Mouse (Mus musculus): Measurements from ENCODE around the gene Aldh3b3. TPM values are rescaled to one million over a fixed set of nuclear protein-coding genes. Genes with fewer than 3 reads are reported as not detected.
"Not testable (repeated sequence)": the region's sequence is repeated elsewhere in the genome, so short reads cannot be mapped to it uniquely, and the experiment has no call there.

Aldh3b3 gene
- total and polyA plus RNA-seq, 3 experiments: not detected

DNA sequence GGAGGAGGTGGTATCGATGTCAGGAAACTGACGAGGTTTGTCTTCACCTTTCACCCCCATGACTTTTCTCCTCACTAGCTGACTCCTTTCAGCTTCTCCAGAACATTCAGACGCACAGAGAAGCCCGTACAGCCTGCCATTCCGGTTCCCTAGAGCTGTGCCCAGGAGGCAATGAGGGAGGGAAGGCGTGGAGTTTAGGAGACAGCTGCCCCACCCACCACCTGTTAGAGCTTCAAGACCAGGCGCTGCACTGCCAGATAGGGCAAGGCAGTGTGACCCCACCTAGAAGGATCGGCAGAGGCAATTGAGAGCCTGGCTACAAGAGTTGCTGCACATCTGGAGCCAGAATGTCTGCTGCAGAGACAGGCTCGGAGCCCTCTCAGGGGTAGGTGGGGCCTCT is 13.8 kb downstream of the Aldh3b3 start, which contains the start of gene Aldh3b2:
TSS of gene Aldh3b2 (plus strand) at position 100 of the 400 bp plus-strand sequence.
- Histone ChIP-seq H3K79me2 (replicated peaks; ENCODE audit: control insufficient read depth, extremely low read depth, insufficient read depth, poor library complexity, severe bottlenecking) (no peaks in the 10 kb centered on the region), H3K9ac (ENCODE audit: insufficient read depth, low read depth) (no peak within 1 kb of the TSS), H3K4me3 (replicated peaks in 1 of 3; ENCODE audit: low read depth in 2 of 3, low read length in 2 of 3, poor library complexity in 1 of 3) (no peak within 1 kb of the TSS), H3K4me2 (ENCODE audit: insufficient read depth, low read depth, poor library complexity, severe bottlenecking) (no peak within 1 kb of the TSS), H3K27me3 (replicated peaks) (peaks cover 7% of the 10 kb centered on the region), H3K27ac (ENCODE audit: insufficient read depth, low read depth) (no peak within 1 kb of the TSS), H3K4me1 (ENCODE audit: control insufficient read depth in 1 of 2, insufficient read depth in 2 of 2) (peaks cover 9 to 26% of the 10 kb centered on the region in 2 experiments), H3K36me3 (replicated peaks in 1 of 2; ENCODE audit: control insufficient read depth in 1 of 2, insufficient read depth in 1 of 2, low read length in 1 of 2) (no peaks in the 10 kb centered on the region), H3K9me3 (replicated peaks; ENCODE audit: low read length) (no peaks in the 10 kb centered on the region)
- no peak for DNase-seq (ENCODE audit: extremely low read depth)
- dilution Hi-C loops (cut with MboI; ENCODE audit: extremely low pct_ligation_motif_present, extremely low pct_unique_long_range_greater_than_20kb, low sequenced_read_pairs) (no loop called here), in situ Hi-C loops (cut with MboI; ENCODE audit: low pct_ligation_motif_present, low pct_unique_long_range_greater_than_20kb, low sequenced_read_pairs) (no loop called here)
- TF ChIP-seq MAX (IDR thresholded peaks at IDR 0.05; ENCODE audit: low read length) (no peak), PAX5 (IDR thresholded peaks at IDR 0.05; ENCODE audit: low read length) (no peak), HCFC1 (IDR thresholded peaks at IDR 0.05; ENCODE audit: low read depth, low read length) (no peak), ZNF384 (IDR thresholded peaks at IDR 0.05; ENCODE audit: low read depth, low read length) (no peak), NELFE (IDR thresholded peaks at IDR 0.05; ENCODE audit: low read depth, low read length) (no peak), ELF1 (IDR thresholded peaks at IDR 0.05; ENCODE audit: low read depth, low read length) (no peak), JUND (conservative IDR thresholded peaks at IDR 0.05; ENCODE audit: low read depth, low read length) (no peak), TCF12 (IDR thresholded peaks at IDR 0.05; ENCODE audit: low read depth, low read length) (no peak)

DNA sequence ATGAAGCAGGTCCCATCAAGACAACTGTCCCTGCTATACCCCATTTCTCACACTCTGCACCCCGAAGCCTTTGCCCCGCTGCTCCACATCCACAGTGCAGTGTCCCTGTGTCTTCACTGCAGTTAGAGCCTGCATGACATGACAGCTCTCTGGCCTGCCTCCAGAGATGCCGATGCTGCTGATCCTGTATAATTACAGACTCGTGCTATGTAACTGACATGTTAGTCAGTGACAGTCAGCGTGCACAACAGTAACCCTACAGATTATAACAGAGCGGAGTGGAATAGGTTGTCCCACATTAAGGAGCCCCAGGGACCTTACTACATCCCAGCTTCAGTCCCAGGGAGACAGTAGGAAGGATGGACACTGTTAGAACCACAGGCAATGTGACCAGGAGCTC is 16.2 kb downstream of the Aldh3b3 start:
- H3K9ac ChIP-seq (ENCODE audit: insufficient read depth, low read depth); H3K4me2 ChIP-seq (ENCODE audit: insufficient read depth, low read depth, poor library complexity, severe bottlenecking); dilution Hi-C loops (cut with MboI; ENCODE audit: extremely low pct_ligation_motif_present, extremely low pct_unique_long_range_greater_than_20kb, low sequenced_read_pairs); H3K4me3 ChIP-seq (replicated peaks in 1 of 3; ENCODE audit: low read depth in 2 of 3, low read length in 2 of 3, poor library complexity in 1 of 3); H3K36me3 ChIP-seq (replicated peaks in 1 of 2; ENCODE audit: control insufficient read depth in 1 of 2, insufficient read depth in 1 of 2, low read length in 1 of 2); H3K27ac ChIP-seq (ENCODE audit: insufficient read depth, low read depth); in situ Hi-C loops (cut with MboI; ENCODE audit: low pct_ligation_motif_present, low pct_unique_long_range_greater_than_20kb, low sequenced_read_pairs); DNase-seq (ENCODE audit: extremely low read depth); H3K79me2 ChIP-seq (replicated peaks; ENCODE audit: control insufficient read depth, extremely low read depth, insufficient read depth, poor library complexity, severe bottlenecking); H3K9me3 ChIP-seq (replicated peaks; ENCODE audit: low read length); H3K27me3 ChIP-seq (replicated peaks): not testable (repeated sequence)
- peaks cover 9 to 26% of the 10 kb centered on the region in 2 experiments for H3K4me1 ChIP-seq (ENCODE audit: control insufficient read depth in 1 of 2, insufficient read depth in 2 of 2)

- dilution Hi-C loops (cut with MboI; ENCODE audit: extremely low pct_ligation_motif_present, extremely low pct_unique_long_range_greater_than_20kb, low sequenced_read_pairs): no loop called here
- Histone ChIP-seq H3K36me3 (replicated peaks in 1 of 2; ENCODE audit: control insufficient read depth in 1 of 2, insufficient read depth in 1 of 2, low read length in 1 of 2) (no peaks in the 10 kb centered on the region), H3K4me3 (replicated peaks in 1 of 3; ENCODE audit: low read depth in 2 of 3, low read length in 2 of 3, poor library complexity in 1 of 3) (no peak overlapping the region), H3K27ac (ENCODE audit: insufficient read depth, low read depth) (no peak overlapping the region), H3K27me3 (replicated peaks) (peaks cover 4% of the 10 kb centered on the region), H3K4me2 (ENCODE audit: insufficient read depth, low read depth, poor library complexity, severe bottlenecking) (no peak overlapping the region), H3K9ac (ENCODE audit: insufficient read depth, low read depth) (no peak overlapping the region), H3K9me3 (replicated peaks; ENCODE audit: low read length) (no peaks in the 10 kb centered on the region), H3K4me1 (ENCODE audit: control insufficient read depth in 1 of 2, insufficient read depth in 2 of 2) (peaks cover 9 to 32% of the 10 kb centered on the region in 2 experiments), H3K79me2 (replicated peaks; ENCODE audit: control insufficient read depth, extremely low read depth, insufficient read depth, poor library complexity, severe bottlenecking) (no peaks in the 10 kb centered on the region)
- in situ Hi-C loops (cut with MboI; ENCODE audit: low pct_ligation_motif_present, low pct_unique_long_range_greater_than_20kb, low sequenced_read_pairs): no loop called here
- peak; percentile 31 for DNase-seq (ENCODE audit: extremely low read depth)
- TF ChIP-seq HCFC1 (IDR thresholded peaks at IDR 0.05; ENCODE audit: low read depth, low read length) (no peak), MAZ (IDR thresholded peaks at IDR 0.05; ENCODE audit: low read depth, low read length) (no peak), SIN3A (IDR thresholded peaks at IDR 0.05; ENCODE audit: low read length) (no peak), KAT2A (IDR thresholded peaks at IDR 0.05; ENCODE audit: insufficient replicate concordance, low read length) (no peak), IRF4 (IDR thresholded peaks at IDR 0.05; ENCODE audit: low read depth, low read length) (no peak; the same call in 1 of the 2 replicates), ZMIZ1 (IDR thresholded peaks at IDR 0.05; ENCODE audit: low read depth, low read length) (no peak), ZC3H11A (IDR thresholded peaks at IDR 0.05; ENCODE audit: low read depth, low read length) (no peak), USF2 (conservative IDR thresholded peaks at IDR 0.05; ENCODE audit: low read depth, low read length) (no peak), CTCF (conservative IDR thresholded peaks at IDR 0.05 in 1 of 2, IDR thresholded peaks at IDR 0.05 in 1 of 2; ENCODE audit: low read depth in 2 of 2, low read length in 2 of 2) (no peak), GABPA (IDR thresholded peaks at IDR 0.05; ENCODE audit: insufficient replicate concordance, low read depth, low read length) (no peak), PAX5 (IDR thresholded peaks at IDR 0.05; ENCODE audit: low read length) (no peak), EP300 (IDR thresholded peaks at IDR 0.05; ENCODE audit: low read length) (no peak), TCF12 (IDR thresholded peaks at IDR 0.05; ENCODE audit: low read depth, low read length) (no peak), ZNF384 (IDR thresholded peaks at IDR 0.05; ENCODE audit: low read depth, low read length) (no peak)
These were observed 17.4 kb downstream of the Aldh3b3 start for GRCm38 (mm10) chr19:3975866-3976265.
